Mouse (Mus musculus): ENCODE results near the gene Izumo1r. TPM values are rescaled to one million over a fixed set of nuclear protein-coding genes. Genes with fewer than 3 reads are reported as not detected.

Izumo1r gene
- polyA plus RNA-seq (2012; rRNA removed): 66.3 and 70.8 TPM in 2 replicates

DNA sequence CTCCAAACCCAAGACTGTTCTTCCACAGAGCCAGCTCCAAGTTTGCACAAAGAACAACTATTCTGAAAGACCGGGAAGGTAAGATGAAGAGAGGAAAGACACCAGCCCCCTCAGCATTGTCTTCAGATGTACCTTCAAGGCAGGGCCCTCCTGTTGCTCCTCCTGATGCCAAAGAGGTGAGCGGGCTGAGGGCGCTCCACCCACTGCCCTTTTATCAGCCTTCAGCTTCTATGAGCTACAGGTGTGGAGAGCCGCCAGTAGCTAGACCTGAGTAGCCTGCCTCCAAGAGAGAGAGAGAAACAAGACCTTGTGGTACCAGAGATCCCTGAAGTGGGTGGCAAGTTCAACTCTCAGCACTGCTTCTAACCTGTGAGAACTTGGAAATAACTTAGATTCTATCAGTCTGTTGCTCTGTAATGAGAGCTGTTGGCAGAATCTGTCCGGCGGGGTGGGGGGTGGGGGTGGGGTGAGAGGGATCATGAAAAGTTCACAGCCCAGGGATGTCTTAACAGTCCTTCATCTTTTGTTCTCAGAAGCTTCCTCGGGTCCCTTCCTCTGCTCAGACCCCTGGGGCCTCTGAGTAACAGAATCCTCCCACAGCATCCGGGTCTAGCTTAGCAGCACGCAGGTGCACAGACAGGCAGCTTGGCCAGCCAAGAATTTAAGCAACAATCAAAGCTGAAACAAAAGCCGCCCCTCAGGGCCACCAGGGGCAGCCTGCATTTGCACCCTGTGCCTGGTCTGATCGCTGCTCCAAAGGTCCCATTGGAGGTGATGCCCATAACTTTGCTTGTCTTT, at the start of gene Izumo1r:
TSS of gene Izumo1r (minus strand) at position 369 of the 798 bp plus-strand sequence.
- H3K4me1 ChIP-seq (replicated peaks; ENCODE audit: control insufficient read depth, insufficient read depth, low read length): peaks cover 63% of the 10 kb centered on the region
- TF ChIP-seq CTCF (IDR thresholded peaks at IDR 0.05; ENCODE audit: borderline replicate concordance, control insufficient read depth, extremely low read depth, insufficient read depth, low read length, poor library complexity) (0 out of 2 replicates have a peak, but pooled peaks have one; percentile 22), POLR2A (IDR thresholded peaks at IDR 0.05; ENCODE audit: control insufficient read depth, extremely low read depth, insufficient read depth, low read length, poor library complexity) (no peak)
- peak within 1 kb of the TSS; percentile 88 for H3K27ac ChIP-seq (ENCODE audit: control insufficient read depth, insufficient read depth, low read length)
- no peaks in the 10 kb centered on the region for H3K27me3 ChIP-seq (ENCODE audit: control insufficient read depth, insufficient read depth, low read length)
- peak within 1 kb of the TSS; percentile 14; the same call in 1 of the 2 replicates for H3K4me3 ChIP-seq (ENCODE audit: control insufficient read depth, insufficient read depth, low read length)
- H3K36me3 ChIP-seq (ENCODE audit: control insufficient read depth, insufficient read depth, low read length): no peaks in the 10 kb centered on the region
- DNase-seq: peak; percentile 64
- WGBS: 25% methylated on average over 11 of the region's 11 CpGs

DNA sequence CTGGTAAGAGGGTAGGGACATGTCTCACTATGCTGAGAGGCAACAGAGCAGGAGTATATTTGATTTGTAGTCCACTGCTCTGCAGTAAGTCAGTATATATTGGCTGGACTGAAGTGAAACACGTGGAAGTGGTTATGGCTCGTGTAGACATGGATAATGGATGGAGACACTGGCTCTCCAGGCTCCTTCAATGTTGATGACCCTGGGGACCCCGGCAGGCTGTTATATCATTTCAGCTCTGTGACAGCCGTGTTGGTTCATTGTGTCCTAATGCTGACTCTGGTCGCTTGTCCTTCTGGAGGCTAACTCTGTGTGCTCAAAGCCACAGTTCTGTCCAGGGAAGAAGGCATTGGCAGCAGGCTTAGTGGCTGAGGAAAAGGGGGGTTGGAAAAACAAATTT, 47.3 kb upstream of the Izumo1r start:
- no peak overlapping the region for H3K4me3 ChIP-seq (ENCODE audit: control insufficient read depth, insufficient read depth, low read length)
- DNase-seq: no peak
- WGBS: 91% methylated on average over 5 of the region's 5 CpGs
- no peak overlapping the region for H3K27ac ChIP-seq (ENCODE audit: control insufficient read depth, insufficient read depth, low read length)
- H3K36me3 ChIP-seq (ENCODE audit: control insufficient read depth, insufficient read depth, low read length): no peaks in the 10 kb centered on the region
- H3K27me3 ChIP-seq (ENCODE audit: control insufficient read depth, insufficient read depth, low read length): no peaks in the 10 kb centered on the region
- H3K4me1 ChIP-seq (replicated peaks; ENCODE audit: control insufficient read depth, insufficient read depth, low read length): no peaks in the 10 kb centered on the region
- TF ChIP-seq CTCF (IDR thresholded peaks at IDR 0.05; ENCODE audit: borderline replicate concordance, control insufficient read depth, extremely low read depth, insufficient read depth, low read length, poor library complexity) (no peak), POLR2A (IDR thresholded peaks at IDR 0.05; ENCODE audit: control insufficient read depth, extremely low read depth, insufficient read depth, low read length, poor library complexity) (no peak)

DNA sequence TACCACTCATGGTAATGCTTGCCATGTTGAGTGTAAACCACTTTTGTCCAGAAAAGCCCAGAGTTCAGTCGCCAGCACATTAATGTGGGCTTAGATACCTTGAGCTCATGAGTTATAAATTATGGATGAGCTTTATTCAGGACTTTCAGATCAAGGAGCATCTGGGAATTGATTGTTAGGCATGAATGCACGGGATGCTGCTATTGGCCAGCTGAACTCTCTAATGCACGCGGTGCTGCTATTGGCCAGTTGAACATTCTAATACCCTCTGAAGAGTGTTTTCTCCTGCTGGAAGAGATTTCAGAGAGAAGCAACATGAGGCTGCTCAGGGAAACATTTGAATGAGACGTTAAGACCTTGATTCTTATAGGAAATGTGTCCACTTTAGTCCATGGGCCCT, 45.1 kb upstream of the Izumo1r start:
- no peaks in the 10 kb centered on the region for H3K4me1 ChIP-seq (replicated peaks; ENCODE audit: control insufficient read depth, insufficient read depth, low read length)

DNA sequence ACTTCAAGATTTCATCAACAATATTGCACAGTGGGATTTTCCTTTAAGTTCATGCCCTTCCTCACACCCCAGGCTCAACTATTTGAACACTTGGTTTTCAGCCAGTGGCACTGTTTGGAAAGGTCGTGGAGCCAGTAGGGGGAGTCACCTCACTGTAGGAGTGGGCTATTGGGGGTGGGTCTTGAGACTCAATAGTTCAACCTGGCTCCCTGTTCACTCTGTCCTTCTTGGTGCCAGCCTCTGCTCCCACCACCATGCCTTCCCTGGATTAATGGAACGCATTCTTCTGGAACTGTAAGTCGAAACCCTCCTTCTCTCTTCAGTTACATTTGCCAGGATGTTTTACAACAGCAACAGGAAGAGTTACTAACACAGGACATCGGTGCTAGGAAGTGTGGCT, 42.9 kb upstream of the Izumo1r start:
- H3K27me3 ChIP-seq (ENCODE audit: control insufficient read depth, insufficient read depth, low read length): no peaks in the 10 kb centered on the region
- no peak overlapping the region for H3K27ac ChIP-seq (ENCODE audit: control insufficient read depth, insufficient read depth, low read length)
- 69% methylated on average over 4 of the region's 4 CpGs for WGBS
- TF ChIP-seq CTCF (IDR thresholded peaks at IDR 0.05; ENCODE audit: borderline replicate concordance, control insufficient read depth, extremely low read depth, insufficient read depth, low read length, poor library complexity): no peak
- TF ChIP-seq POLR2A (IDR thresholded peaks at IDR 0.05; ENCODE audit: control insufficient read depth, extremely low read depth, insufficient read depth, low read length, poor library complexity): no peak
- DNase-seq: no peak
- no peaks in the 10 kb centered on the region for H3K4me1 ChIP-seq (replicated peaks; ENCODE audit: control insufficient read depth, insufficient read depth, low read length)
- H3K4me3 ChIP-seq (ENCODE audit: control insufficient read depth, insufficient read depth, low read length): no peak overlapping the region
- H3K36me3 ChIP-seq (ENCODE audit: control insufficient read depth, insufficient read depth, low read length): no peaks in the 10 kb centered on the region

More for the DNA sequence above, 45.1 kb upstream of the Izumo1r start:
- Histone ChIP-seq H3K36me3 (ENCODE audit: control insufficient read depth, insufficient read depth, low read length) (no peaks in the 10 kb centered on the region), H3K27ac (ENCODE audit: control insufficient read depth, insufficient read depth, low read length) (no peak overlapping the region), H3K27me3 (ENCODE audit: control insufficient read depth, insufficient read depth, low read length) (no peaks in the 10 kb centered on the region), H3K4me3 (ENCODE audit: control insufficient read depth, insufficient read depth, low read length) (no peak overlapping the region)
- no peak for DNase-seq
- 96% methylated on average over 5 of the region's 5 CpGs for WGBS
- no peak for TF ChIP-seq CTCF (IDR thresholded peaks at IDR 0.05; ENCODE audit: borderline replicate concordance, control insufficient read depth, extremely low read depth, insufficient read depth, low read length, poor library complexity)
- no peak for TF ChIP-seq POLR2A (IDR thresholded peaks at IDR 0.05; ENCODE audit: control insufficient read depth, extremely low read depth, insufficient read depth, low read length, poor library complexity)

DNA sequence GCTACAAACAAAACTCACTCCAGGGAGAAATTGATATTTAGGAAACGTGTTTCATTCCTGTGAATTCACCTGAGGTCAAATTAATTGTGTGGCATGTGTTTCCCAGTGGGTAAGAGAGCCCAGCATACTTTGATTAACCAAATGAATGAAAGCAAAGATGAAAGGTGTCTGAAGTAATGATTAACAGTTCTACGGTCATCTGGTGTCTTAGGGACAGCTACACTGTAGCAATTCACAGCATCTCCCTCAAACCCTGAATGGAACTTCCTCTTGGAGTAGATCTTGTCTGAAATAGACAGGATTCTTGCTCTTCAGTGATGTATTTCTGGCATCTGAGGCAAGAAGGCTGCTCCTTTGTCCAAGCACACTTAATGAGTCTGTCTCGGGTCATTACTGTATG, 42.2 kb upstream of the Izumo1r start:
- no peak for TF ChIP-seq POLR2A (IDR thresholded peaks at IDR 0.05; ENCODE audit: control insufficient read depth, extremely low read depth, insufficient read depth, low read length, poor library complexity)
- no peak for TF ChIP-seq CTCF (IDR thresholded peaks at IDR 0.05; ENCODE audit: borderline replicate concordance, control insufficient read depth, extremely low read depth, insufficient read depth, low read length, poor library complexity)
- H3K27ac ChIP-seq (ENCODE audit: control insufficient read depth, insufficient read depth, low read length): no peak overlapping the region
- H3K4me1 ChIP-seq (replicated peaks; ENCODE audit: control insufficient read depth, insufficient read depth, low read length): no peaks in the 10 kb centered on the region
- no peaks in the 10 kb centered on the region for H3K27me3 ChIP-seq (ENCODE audit: control insufficient read depth, insufficient read depth, low read length)
- 88% methylated on average over 3 of the region's 3 CpGs for WGBS
- no peak for DNase-seq
- no peak overlapping the region for H3K4me3 ChIP-seq (ENCODE audit: control insufficient read depth, insufficient read depth, low read length)
- H3K36me3 ChIP-seq (ENCODE audit: control insufficient read depth, insufficient read depth, low read length): no peaks in the 10 kb centered on the region

DNA sequence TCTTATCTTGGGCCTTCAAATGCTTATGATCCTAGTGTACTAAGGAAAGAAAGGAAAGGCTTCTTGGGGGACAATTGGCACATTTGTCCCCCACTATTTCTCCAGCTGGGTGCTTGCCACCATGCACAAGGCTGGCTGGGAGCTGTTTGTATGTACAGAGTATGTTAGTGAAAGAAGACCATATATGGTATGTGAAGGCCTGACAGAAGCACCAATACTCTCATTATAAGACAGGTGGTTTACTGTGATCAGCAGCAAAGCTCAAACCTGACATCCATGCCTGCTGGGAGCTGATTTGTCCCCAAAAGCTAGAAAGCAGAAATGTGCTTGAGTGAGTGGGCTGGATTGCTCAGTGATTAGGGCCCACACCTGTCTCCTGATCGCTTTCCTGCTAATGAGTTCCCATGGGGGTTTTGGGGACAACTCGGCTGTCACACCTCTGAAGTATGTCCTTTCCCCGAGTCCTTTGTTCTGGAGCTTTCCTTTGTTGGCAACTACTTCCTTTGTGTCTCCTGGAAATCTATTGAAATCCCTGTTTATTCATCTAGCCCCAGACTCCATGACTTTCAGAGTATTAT, 38.5 kb upstream of the Izumo1r start:
- no peak for DNase-seq
- no peaks in the 10 kb centered on the region for H3K4me1 ChIP-seq (replicated peaks; ENCODE audit: control insufficient read depth, insufficient read depth, low read length)
- no peak overlapping the region for H3K27ac ChIP-seq (ENCODE audit: control insufficient read depth, insufficient read depth, low read length)
- H3K36me3 ChIP-seq (ENCODE audit: control insufficient read depth, insufficient read depth, low read length): no peaks in the 10 kb centered on the region
- TF ChIP-seq CTCF (IDR thresholded peaks at IDR 0.05; ENCODE audit: borderline replicate concordance, control insufficient read depth, extremely low read depth, insufficient read depth, low read length, poor library complexity) (no peak), POLR2A (IDR thresholded peaks at IDR 0.05; ENCODE audit: control insufficient read depth, extremely low read depth, insufficient read depth, low read length, poor library complexity) (no peak)
- H3K27me3 ChIP-seq (ENCODE audit: control insufficient read depth, insufficient read depth, low read length): no peaks in the 10 kb centered on the region
- WGBS: 95% methylated on average over 3 of the region's 3 CpGs
- H3K4me3 ChIP-seq (ENCODE audit: control insufficient read depth, insufficient read depth, low read length): no peak overlapping the region

Data from thymus, adult 2 months (tissue).